In genomic region chr5:146644499-146644898, GRCm38 (mm10) we compare ENCODE assay signal across 8 mouse cellular contexts. TPM values are rescaled to one million over a fixed set of nuclear protein-coding genes. Genes with fewer than 3 reads are reported as not detected.
A peak's percentile ranks its signal among the peaks of the same experiment; 100 is the strongest.
DNase-seq lines count a peak whose midpoint lies in the region; ATAC-seq lines count a peak whose summit lies in the region.

No protein-coding gene starts in this region.

- peak; percentile 78 for DNase-seq in hindbrain, embryonic 11.5 days (ENCODE audit: low spot score)
- peak; percentile 89 for DNase-seq in NIH3T3 (ENCODE audit: low read depth)
- peak; percentile 89 for DNase-seq in embryo, embryonic 11 days
- peak; percentile 57 for DNase-seq in lung, postnatal 36 days
- DNase-seq in thymus, postnatal 0 days (ENCODE audit: low spot score) = peak; percentile 41
- DNase-seq in cerebellum, postnatal 14 days = no peak

- H3K4me1 ChIP-seq in hindbrain, embryonic 11.5 days (replicated peaks; ENCODE audit: control insufficient read depth, insufficient read depth, low read length) = no peaks in the 10 kb centered on the region
- H3K4me1 ChIP-seq in hindbrain, embryonic 12.5 days = 0 out of 2 replicates have a peak, but pooled peaks cover 3% of the 10 kb centered on the region
- no peaks in the 10 kb centered on the region for H3K4me1 ChIP-seq in kidney, embryonic 16.5 days (ENCODE audit: insufficient read depth, low read length)

- H3K9ac ChIP-seq in hindbrain, embryonic 11.5 days (ENCODE audit: low read depth, low read length) = no peak overlapping the region
- H3K9ac ChIP-seq in hindbrain, embryonic 12.5 days = no peak overlapping the region
- no peak overlapping the region for H3K9ac ChIP-seq in kidney, embryonic 16.5 days (replicated peaks; ENCODE audit: low read length)

- H3K27me3 ChIP-seq in hindbrain, embryonic 11.5 days (ENCODE audit: control insufficient read depth, insufficient read depth, low read length) = 0 out of 2 replicates have a peak, but pooled peaks cover 2% of the 10 kb centered on the region
- H3K27me3 ChIP-seq in hindbrain, embryonic 12.5 days = no peaks in the 10 kb centered on the region
- 0 out of 2 replicates have a peak, but pooled peaks cover 2% of the 10 kb centered on the region for H3K27me3 ChIP-seq in kidney, embryonic 16.5 days (ENCODE audit: insufficient read depth, low read length)

- no peak overlapping the region for H3K4me2 ChIP-seq in hindbrain, embryonic 11.5 days (replicated peaks; ENCODE audit: low read depth, low read length)
- no peak overlapping the region for H3K4me2 ChIP-seq in hindbrain, embryonic 12.5 days (replicated peaks)
- no peak overlapping the region for H3K4me2 ChIP-seq in kidney, embryonic 16.5 days (replicated peaks; ENCODE audit: low read depth, low read length)

- no peaks in the 10 kb centered on the region for H3K9me3 ChIP-seq in hindbrain, embryonic 11.5 days (ENCODE audit: control insufficient read depth, low read length)
- no peaks in the 10 kb centered on the region for H3K9me3 ChIP-seq in hindbrain, embryonic 12.5 days (replicated peaks)
- no peaks in the 10 kb centered on the region for H3K9me3 ChIP-seq in kidney, embryonic 16.5 days (ENCODE audit: low read length)

- H3K27ac ChIP-seq in hindbrain, embryonic 11.5 days (ENCODE audit: low read depth, low read length) = no peak overlapping the region
- H3K27ac ChIP-seq in hindbrain, embryonic 12.5 days = no peak overlapping the region
- no peak overlapping the region for H3K27ac ChIP-seq in kidney, embryonic 16.5 days (ENCODE audit: low read length)

- no peaks in the 10 kb centered on the region for H3K36me3 ChIP-seq in hindbrain, embryonic 11.5 days (ENCODE audit: control insufficient read depth, insufficient read depth, low read length)
- no peaks in the 10 kb centered on the region for H3K36me3 ChIP-seq in hindbrain, embryonic 12.5 days
- no peaks in the 10 kb centered on the region for H3K36me3 ChIP-seq in kidney, embryonic 16.5 days (ENCODE audit: insufficient read depth, low read length)

- H3K4me3 ChIP-seq in hindbrain, embryonic 11.5 days (ENCODE audit: low read depth, low read length) = no peak overlapping the region
- no peak overlapping the region for H3K4me3 ChIP-seq in hindbrain, embryonic 12.5 days
- no peak overlapping the region for H3K4me3 ChIP-seq in kidney, embryonic 16.5 days (ENCODE audit: low read length)

- 6% methylated on average over 4 of the region's 4 CpGs for WGBS in hindbrain, embryonic 11.5 days
- 7% methylated on average over 4 of the region's 4 CpGs for WGBS in hindbrain, embryonic 12.5 days
- WGBS in kidney, embryonic 16.5 days = 4% methylated on average over 4 of the region's 4 CpGs

- ATAC-seq in hindbrain, embryonic 11.5 days (ENCODE audit: low FRiP score) = no peak
- ATAC-seq in hindbrain, embryonic 12.5 days (ENCODE audit: low FRiP score) = no peak
- peak; percentile 74; the same call in 1 of the 2 replicates for ATAC-seq in kidney, embryonic 16.5 days (ENCODE audit: low FRiP score, low TSS enrichment)

RNA-seq across cellular contexts. Expression of gene Gpr12, which starts 59.5 kb away (rescaled TPM):
- 0.14 and 0.38 TPM in 2 replicates for polyA plus RNA-seq in hindbrain, embryonic 11.5 days (2014; fragmentation: Nextera tagmentation; extraction: Ambion mirVana)
- 0.77 and 1.1 TPM in 2 replicates for polyA plus RNA-seq in hindbrain, embryonic 12.5 days (2016; fragmentation: Nextera tagmentation; extraction: Ambion mirVana)
- polyA plus RNA-seq in kidney, embryonic 16.5 days (2015; fragmentation: Nextera tagmentation; extraction: Ambion mirVana) = 0.76 and 1.1 TPM in 2 replicates
- 0.26 TPM in 1 of 2 replicates, not detected in the other for polyA plus RNA-seq in thymus, postnatal 0 days (2015; fragmentation: Nextera tagmentation; extraction: Ambion mirVana)

Comparison
In these comparisons a context has a peak if more than half of its experiments do, and no peak if none do; other contexts are left out.
1. DNase-seq: peak in hindbrain, embryonic 11.5 days (single experiment), NIH3T3 (single experiment), embryo, embryonic 11 days (single experiment), lung, postnatal 36 days (single experiment) and thymus, postnatal 0 days (single experiment); none in cerebellum, postnatal 14 days (0 of 2).